ENCODE assay signal across 8 mouse cellular contexts in genomic region chr12:72408111-72408891, GRCm38 (mm10). TPM values are rescaled to one million over a fixed set of nuclear protein-coding genes. Genes with fewer than 3 reads are reported as not detected.
DNase-seq lines count a peak whose midpoint lies in the region; ATAC-seq lines count a peak whose summit lies in the region.

No protein-coding gene starts in this region.

- no peaks in the 10 kb centered on the region for H3K9me3 ChIP-seq in lung, embryonic 16.5 days (ENCODE audit: control insufficient read depth, low read length)

- under 1% methylated on average over 51 of the region's 63 CpGs for WGBS in lung, embryonic 16.5 days

- peak overlapping the region; percentile 63 for H3K4me3 ChIP-seq in lung, embryonic 16.5 days (ENCODE audit: low read length)

- DNase-seq in adrenal gland, adult (ENCODE audit: inconsistent age in 2 of 2, low spot score in 1 of 2) = peak; percentile 57 to 81
- DNase-seq in cerebellum, adult 9-11 months = peak; percentile 85
- peak; percentile 45 to 64 for DNase-seq in frontal cortex, postnatal 14 days (ENCODE audit: low spot score in 2 of 2)
- peak; percentile 60 to 80 for DNase-seq in layer of hippocampus, postnatal 25 days (ENCODE audit: extremely low spot score in 1 of 2, low spot score in 1 of 2)
- DNase-seq in ovary, postnatal 10 days (ENCODE audit: low spot score) = peak; percentile 24
- DNase-seq in urinary bladder, postnatal 25 days (ENCODE audit: low spot score) = peak; percentile 19

- ATAC-seq in hematopoietic stem cell, adult 5-6 weeks (replicated peaks in 1 of 2; ENCODE audit: insufficient read depth in 1 of 2, low FRiP score in 2 of 2, low TSS enrichment in 1 of 2, low read depth in 1 of 2, poor library complexity in 2 of 2, severe bottlenecking in 2 of 2) = peak; percentile 68 to 69
- peak; percentile 88 for ATAC-seq in lung, embryonic 16.5 days (ENCODE audit: low read depth)

- peaks cover 11% of the 10 kb centered on the region for H3K4me1 ChIP-seq in lung, embryonic 16.5 days (replicated peaks; ENCODE audit: control insufficient read depth, insufficient read depth, low read length)

- no peak overlapping the region for H3K27ac ChIP-seq in lung, embryonic 16.5 days (ENCODE audit: low read length)

- peaks cover 23% of the 10 kb centered on the region for H3K27me3 ChIP-seq in lung, embryonic 16.5 days (ENCODE audit: control insufficient read depth, insufficient read depth, low read depth, low read length)

- peak overlapping the region; percentile 67 for H3K9ac ChIP-seq in lung, embryonic 16.5 days (ENCODE audit: low read length)

- peak overlapping the region; percentile 98 for H3K4me2 ChIP-seq in lung, embryonic 16.5 days (ENCODE audit: low read depth, low read length)

- H3K36me3 ChIP-seq in lung, embryonic 16.5 days (ENCODE audit: control insufficient read depth, insufficient read depth, low read length) = no peaks in the 10 kb centered on the region

RNA-seq across cellular contexts. Expression of gene Rtn1, which starts 0.6 kb away (rescaled TPM):
- not detected in 2 replicates for total RNA-seq in hematopoietic stem cell, adult 5-6 weeks (2017)
- 1,000 to 10,000 TPM; 1,472 to 1,555 TPM for total RNA-seq in layer of hippocampus, postnatal 25 days (2021)
- 14.6 and 18.2 TPM in 2 replicates for polyA plus RNA-seq in lung, embryonic 16.5 days (2015; fragmentation: Nextera tagmentation; extraction: Ambion mirVana)

RNA-seq across cellular contexts. Expression of gene Lrrc9, which starts 33.4 kb away (rescaled TPM):
- total RNA-seq in hematopoietic stem cell, adult 5-6 weeks (2017) = 0.74 and 3.9 TPM in 2 replicates
- total RNA-seq in layer of hippocampus, postnatal 25 days (2021) = 1 to 10 TPM; 1.1 to 2.1 TPM
- 0.50 and 1.1 TPM in 2 replicates for polyA plus RNA-seq in lung, embryonic 16.5 days (2015; fragmentation: Nextera tagmentation; extraction: Ambion mirVana)

Comparison
In these comparisons a context has a peak if more than half of its experiments do, and no peak if none do; other contexts are left out.
1. DNase-seq: peak in every context shown above with its lines; median percentile 85 in cerebellum, adult 9-11 months; 70 in layer of hippocampus, postnatal 25 days; 69 in adrenal gland, adult; 54 in frontal cortex, postnatal 14 days; 24 in ovary, postnatal 10 days; 19 in urinary bladder, postnatal 25 days.
2. RNA of gene Rtn1, which starts 0.6 kb away (total RNA-seq): 1,472 to 1,555 TPM in layer of hippocampus, postnatal 25 days; not detected in hematopoietic stem cell, adult 5-6 weeks; every median in the first group is over 1,000 times any median in the second.